22 mouse cellular contexts compared by ENCODE assay signal in genomic region chr12:99773636-99774193, GRCm38 (mm10).
DNase-seq lines count a peak whose midpoint lies in the region.
"Had no signal": no experiment of that assay in that cellular context is flagged by ENCODE, and none has a peak within 500 bp of the region (broad histone marks: within the 10 kb centered on the region; RNA-seq: fewer than 3 reads in every experiment).

No protein-coding gene starts in this region.

- no peaks in the 10 kb centered on the region for H3K36me3 ChIP-seq in heart, embryonic 10.5 days
- no peaks in the 10 kb centered on the region for H3K36me3 ChIP-seq in splenic B cell, adult 2 months (ENCODE audit: control insufficient read depth, insufficient read depth, low read length, poor library complexity, severe bottlenecking)
- H3K36me3 ChIP-seq: forebrain, embryonic 10.5 days; heart, embryonic 13.5 days; liver, embryonic 13.5 days; lung, embryonic 15.5 days; midbrain, embryonic 15.5 days; neural tube, embryonic 15.5 days had no signal

- H3K4me3 ChIP-seq in heart, embryonic 10.5 days: no peak overlapping the region
- H3K4me3 ChIP-seq: forebrain, embryonic 10.5 days; heart, embryonic 13.5 days; liver, embryonic 13.5 days; lung, embryonic 15.5 days; midbrain, embryonic 15.5 days; myocyte; neural tube, embryonic 15.5 days had no signal

- H3K4me1 ChIP-seq in heart, embryonic 10.5 days: peaks cover 10% of the 10 kb centered on the region
- H3K4me1 ChIP-seq: liver, embryonic 13.5 days; lung, embryonic 15.5 days; midbrain, embryonic 15.5 days had no signal

- WGBS in heart, embryonic 10.5 days: 75% methylated on average over 5 of the region's 5 CpGs

- intact Hi-C loops in heart, postnatal 25 days (cut with DNase I): no loop called here
- intact Hi-C loops in left cerebral cortex, postnatal 36 days (cut with DNase I): no loop called here

- H3K27ac ChIP-seq in heart, embryonic 10.5 days: no peak overlapping the region
- H3K27ac ChIP-seq: forebrain, embryonic 10.5 days; heart, embryonic 13.5 days; hindbrain, embryonic 14.5 days; liver, embryonic 13.5 days; lung, embryonic 15.5 days; midbrain, embryonic 15.5 days; neural tube, embryonic 15.5 days had no signal

- peak; percentile 42 for DNase-seq in heart, embryonic 10.5 days (ENCODE audit: low spot score)
- DNase-seq in heart, postnatal 25 days (ENCODE audit: low spot score): no peak
- DNase-seq in spleen, postnatal 36 days (ENCODE audit: low spot score in 2 of 2): peak; percentile 42 to 43
- no peak for DNase-seq in spleen, adult 12 weeks (ENCODE audit: low spot score)
- peak; percentile 7 for DNase-seq in R1 (ENCODE audit: low read depth, low spot score)
- peak; percentile 73 for DNase-seq in splenic B cell, adult 2 months (ENCODE audit: low read depth, low spot score)
- no peak for DNase-seq in left cerebral cortex, postnatal 36 days (ENCODE audit: low spot score in 2 of 2)
- DNase-seq in left cerebral cortex, adult 18-20 months (ENCODE audit: low spot score in 2 of 2): no peak
- DNase-seq: cerebellum, adult 18-20 months; cerebellum, postnatal 36 days; forebrain, postnatal 0 days; heart, postnatal 36 days; liver, embryonic 13.5 days; right cerebral cortex, postnatal 25 days; thymus, adult 18-20 months had no signal

- H3K9me3 ChIP-seq in heart, embryonic 10.5 days: no peaks in the 10 kb centered on the region
- H3K9me3 ChIP-seq: forebrain, embryonic 10.5 days; heart, embryonic 13.5 days; liver, embryonic 13.5 days; lung, embryonic 15.5 days; midbrain, embryonic 15.5 days; neural tube, embryonic 15.5 days had no signal

- no peaks in the 10 kb centered on the region for H3K27me3 ChIP-seq in heart, embryonic 10.5 days (ENCODE audit: insufficient read depth, poor library complexity, severe bottlenecking)
- no peaks in the 10 kb centered on the region for H3K27me3 ChIP-seq in splenic B cell, adult 2 months (ENCODE audit: control insufficient read depth, insufficient read depth, low read length, poor library complexity, severe bottlenecking)
- H3K27me3 ChIP-seq: heart, embryonic 13.5 days; liver, embryonic 13.5 days; lung, embryonic 15.5 days; midbrain, embryonic 15.5 days; neural tube, embryonic 15.5 days had no signal

Comparison
In these comparisons a context has a peak if more than half of its experiments do, and no peak if none do; other contexts are left out.
1. DNase-seq: peak in heart, embryonic 10.5 days (single experiment), spleen, postnatal 36 days (2 of 2), R1 (single experiment) and splenic B cell, adult 2 months (single experiment); none in heart, postnatal 25 days (single experiment), spleen, adult 12 weeks (single experiment), left cerebral cortex, postnatal 36 days (0 of 2) and left cerebral cortex, adult 18-20 months (0 of 2).